Mouse (Mus musculus) right cerebral cortex, postnatal 14 days (tissue): ENCODE results near the gene Mus81.
"Not testable (repeated sequence)": the region's sequence is repeated elsewhere in the genome, so short reads cannot be mapped to it uniquely, and the experiment has no call there.

Experiments
- DNase-seq: peaks from one replicate; pipeline ENCODE4 v3.0.0; 2022

The Mus81 gene

GRCm38 (mm10) chr19:5487768-5488550 lies at the start of gene Mus81:
TSS of gene Mus81 (minus strand) at chr19:5488402.
- peak; percentile 97 for DNase-seq

DNA sequence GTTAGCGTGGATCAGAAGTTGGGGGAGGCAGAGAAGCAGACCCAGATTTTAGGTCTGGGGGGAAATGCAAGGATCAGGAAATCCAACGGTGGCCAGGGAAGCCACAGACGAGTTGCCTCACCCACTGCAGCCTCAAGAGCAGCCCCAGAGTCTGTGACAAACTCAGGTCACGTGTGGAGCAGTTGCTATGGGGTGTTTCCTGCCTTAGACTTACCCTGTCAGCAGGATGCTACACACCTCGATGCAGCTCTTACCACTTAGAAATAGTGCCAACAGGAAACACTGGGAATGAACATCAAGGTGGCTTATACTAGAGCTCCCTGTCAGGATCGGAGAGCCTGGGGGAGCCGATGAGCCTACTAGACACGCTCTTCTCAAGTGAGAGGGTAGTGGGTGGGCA lies 44.3 kb upstream of the Mus81 start:
- DNase-seq = no peak

DNA sequence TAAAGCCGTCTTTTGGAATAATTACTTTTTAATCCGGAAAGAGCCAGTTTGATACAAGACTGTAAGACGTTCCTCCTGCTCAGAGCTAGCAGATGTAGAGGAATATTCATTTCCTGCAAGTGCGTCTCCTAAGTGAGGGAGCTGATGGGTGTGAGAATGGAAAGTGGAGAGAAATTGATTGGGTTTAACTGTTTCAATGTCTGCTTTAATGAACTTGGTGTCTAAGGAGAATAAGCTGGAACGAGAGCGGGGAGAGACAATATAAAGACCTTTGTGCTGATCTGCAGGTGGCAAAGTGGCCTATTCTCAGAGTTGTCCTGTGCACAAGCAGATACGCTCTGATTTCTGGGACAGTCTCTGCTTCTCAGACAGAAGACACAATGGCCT lies 41.9 kb upstream of the Mus81 start:
- no peak for DNase-seq

- DNase-seq = peak; percentile 94
Measured at GRCm38 (mm10) chr19:5529325-5530137, 41.3 kb upstream of the Mus81 start.

- DNase-seq = no peak
Measured at GRCm38 (mm10) chr19:5525204-5525603, 37.0 kb upstream of the Mus81 start.

GRCm38 (mm10) chr19:5518721-5519120 lies 30.5 kb upstream of the Mus81 start:
- no peak for DNase-seq

- no peak for DNase-seq
Measured at GRCm38 (mm10) chr19:5516906-5517505, 28.8 kb upstream of the Mus81 start.

- no peak for DNase-seq
Measured at GRCm38 (mm10) chr19:5515840-5516777, 27.9 kb upstream of the Mus81 start.

DNA sequence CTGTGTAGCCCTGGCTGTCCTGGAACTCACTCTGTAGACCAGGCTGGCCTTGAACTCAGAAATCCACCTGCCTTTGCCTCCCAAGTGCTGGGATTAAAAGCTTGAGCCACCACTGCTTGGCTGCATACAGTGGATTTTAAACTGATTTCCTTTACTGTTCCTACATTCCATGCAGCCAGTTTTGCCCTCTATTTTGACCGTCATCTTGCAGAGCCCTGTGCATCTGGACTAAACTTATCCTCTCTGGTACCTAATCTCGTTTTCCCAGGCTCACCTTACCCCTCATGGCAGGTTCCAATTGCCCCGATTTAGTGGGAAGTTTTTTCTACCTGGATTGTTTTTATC lies 24.8 kb upstream of the Mus81 start:
- DNase-seq = no peak

DNA sequence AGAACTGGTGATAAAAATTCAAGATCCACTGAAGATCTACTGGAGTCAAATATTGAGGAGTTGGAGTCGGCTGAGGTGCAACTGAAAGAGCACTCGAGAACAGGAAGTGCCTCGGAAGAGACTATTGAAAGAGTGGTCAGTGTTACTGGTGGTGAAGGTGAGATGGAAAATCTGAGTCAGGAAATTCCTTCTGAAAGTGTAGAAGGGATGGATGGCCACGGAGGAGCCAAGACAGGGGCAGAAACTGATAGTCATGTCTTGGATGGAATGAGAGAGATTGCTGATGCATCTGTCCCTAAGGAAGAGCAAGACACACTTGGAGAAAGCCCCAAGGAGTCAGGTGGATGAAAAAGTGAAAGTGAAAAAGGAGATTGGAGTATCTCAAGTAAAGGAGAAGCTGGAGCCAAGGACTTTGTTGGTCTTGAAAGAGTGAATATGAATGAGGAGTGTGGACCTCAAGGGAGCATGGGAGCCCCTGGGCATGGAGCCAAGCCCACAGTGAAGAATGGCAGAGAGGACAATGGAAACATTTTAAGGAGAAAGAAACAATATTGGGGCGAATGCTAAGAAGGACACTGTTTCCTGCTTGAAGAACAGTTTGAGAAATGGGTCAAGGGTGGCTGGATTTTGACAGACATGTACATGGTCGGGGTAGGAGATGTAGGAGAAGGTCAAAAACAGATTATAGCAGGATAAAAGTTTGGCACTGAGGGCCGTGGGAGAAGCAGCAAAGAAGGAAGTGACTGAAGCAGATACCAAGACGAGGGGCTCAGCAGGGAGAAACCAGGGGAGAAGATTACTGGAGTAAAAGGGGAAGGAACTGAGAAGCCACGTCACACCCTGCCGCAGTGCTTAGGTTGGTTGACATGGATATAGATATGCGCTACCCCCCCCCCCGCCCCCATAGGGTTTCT lies 24.1 kb upstream of the Mus81 start:
- DNase-seq = no peak

DNA sequence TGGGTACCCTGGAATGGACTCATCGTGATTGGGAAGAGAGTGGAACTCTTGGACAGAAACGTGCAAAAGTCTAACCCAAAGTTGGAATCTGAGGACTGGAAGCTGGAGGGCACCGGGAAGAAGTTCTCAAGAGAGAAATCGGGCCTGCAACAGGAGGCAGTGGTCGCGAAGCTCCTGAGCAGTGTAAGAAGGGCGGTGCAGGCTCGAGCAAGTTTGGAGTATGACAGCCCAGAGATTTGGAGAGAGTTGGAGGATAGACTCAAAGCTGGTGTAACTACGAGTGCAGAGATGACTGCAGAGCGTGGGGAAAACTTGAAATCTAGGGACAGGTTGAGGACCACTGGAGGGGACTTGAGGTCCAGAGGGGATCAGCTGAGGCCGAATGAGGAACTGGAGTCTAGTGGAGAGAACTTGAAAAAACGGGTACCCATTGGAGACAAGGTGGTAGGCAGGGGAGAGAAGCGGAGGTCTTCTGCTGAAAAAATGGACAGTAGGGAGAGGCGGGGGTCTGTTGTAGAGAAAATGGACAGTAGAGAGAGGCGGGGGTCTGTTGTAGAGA lies 23.0 kb upstream of the Mus81 start:
- no peak for DNase-seq

DNA sequence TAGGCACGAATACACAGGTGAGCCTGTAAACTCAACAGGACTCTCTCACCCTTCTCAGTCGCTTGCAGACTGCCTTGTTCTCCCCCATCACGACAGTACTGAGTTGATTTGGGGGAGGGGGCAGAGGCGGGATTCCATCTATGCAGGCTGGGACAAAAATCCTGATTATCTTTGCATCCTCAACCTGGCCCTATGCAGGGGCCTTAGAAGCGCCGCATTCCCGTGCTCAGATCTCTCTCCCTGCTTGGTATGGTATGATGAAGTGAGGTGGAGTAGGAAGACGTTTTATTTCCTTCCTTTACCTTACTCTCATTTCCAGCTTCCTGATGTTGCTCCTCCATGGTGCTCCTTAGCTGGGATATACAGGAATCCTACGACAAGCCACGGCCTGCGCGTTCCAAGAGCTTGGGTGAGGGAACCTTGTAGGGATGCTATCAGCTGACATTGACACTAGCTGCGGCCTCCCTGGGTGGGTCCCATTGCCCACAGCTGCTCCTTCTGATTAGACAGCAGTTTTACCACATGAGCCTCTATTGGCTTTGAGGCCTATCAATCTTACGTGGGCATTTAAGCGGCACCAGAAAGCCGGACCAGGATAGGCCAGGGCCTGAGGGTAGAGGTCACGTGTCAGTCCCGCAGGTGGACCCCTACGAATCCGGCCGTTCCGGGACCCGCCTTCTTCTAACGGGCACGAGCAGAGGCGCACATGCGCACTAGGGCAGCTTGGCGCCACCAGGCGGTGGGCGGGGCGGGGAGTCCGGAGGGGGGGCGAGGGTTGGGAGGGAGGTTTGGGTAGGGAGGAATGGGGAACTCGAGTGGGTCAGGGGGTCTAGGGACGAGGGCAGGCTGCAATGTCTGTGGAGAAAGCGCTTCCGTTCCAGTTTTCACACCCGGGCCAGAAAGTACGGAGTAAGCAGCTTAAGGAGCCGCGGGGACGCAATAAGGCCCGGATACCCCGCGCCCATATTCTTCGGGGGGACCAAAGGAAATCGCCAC lies 22.1 kb upstream of the Mus81 start, which contains the start of gene Snx32:
Gene Snx32 (minus strand): TSS at position 508 of the 996 bp plus-strand sequence.
- DNase-seq = peak; percentile 99

GRCm38 (mm10) chr19:5503687-5504086 lies 15.5 kb upstream of the Mus81 start, which contains the start of gene 1700020D05Rik:
TSS of gene 1700020D05Rik (minus strand) at chr19:5503787.
- no peak for DNase-seq

- DNase-seq = no peak
Measured at GRCm38 (mm10) chr19:5500330-5500875, 12.2 kb upstream of the Mus81 start.

DNA sequence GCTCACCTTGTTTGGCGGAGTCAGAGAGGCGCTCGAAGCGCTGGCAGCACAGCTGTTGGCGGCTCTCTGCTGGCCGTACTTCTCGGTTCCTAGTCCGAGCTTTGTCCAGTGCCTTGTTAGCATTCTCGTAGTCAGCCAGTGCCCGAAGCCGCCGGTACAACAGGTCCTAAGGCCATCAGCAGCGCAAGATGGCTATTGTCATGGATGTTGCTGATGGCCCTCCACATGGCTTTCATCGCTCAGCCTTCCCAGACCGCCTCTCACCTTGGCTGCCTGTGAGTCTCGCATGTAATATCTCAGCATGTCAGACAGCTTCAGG lies 7.8 kb upstream of the Mus81 start:
- no peak for DNase-seq

DNA sequence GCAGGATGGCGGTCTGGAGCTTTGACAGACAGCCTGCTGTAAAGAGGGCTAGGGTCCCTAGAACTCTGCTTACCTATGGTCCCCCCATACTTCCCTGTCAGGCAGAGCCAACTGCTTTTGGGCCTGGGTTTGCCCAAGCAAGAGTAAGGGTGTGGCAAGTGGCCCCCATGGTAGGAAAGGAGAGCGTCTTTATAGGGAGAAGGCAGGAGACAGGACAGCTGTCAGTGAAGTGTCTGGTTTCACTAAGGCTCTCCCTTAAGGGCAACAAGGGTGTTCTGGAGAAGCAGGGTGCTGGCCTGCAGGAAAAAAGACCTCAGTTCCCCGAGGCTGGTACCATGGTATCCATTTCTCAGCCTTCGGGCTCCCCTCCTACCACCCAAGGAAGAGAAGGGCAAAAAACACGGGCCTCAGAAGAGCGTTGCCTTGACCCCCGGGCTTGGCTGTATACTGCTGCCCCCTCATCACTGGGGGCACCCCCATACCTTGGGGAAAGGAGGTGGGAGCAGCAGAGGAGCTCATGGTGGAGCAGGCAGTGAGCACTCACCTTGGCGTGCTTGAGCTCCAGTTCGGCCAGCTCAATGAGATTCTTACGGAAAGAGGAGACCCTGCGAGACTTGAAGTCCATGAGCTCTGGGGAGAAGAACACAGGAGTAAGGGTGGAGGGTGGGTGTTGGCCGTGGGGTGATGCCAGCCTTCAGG lies 7.3 kb upstream of the Mus81 start:
- DNase-seq = no peak

DNA sequence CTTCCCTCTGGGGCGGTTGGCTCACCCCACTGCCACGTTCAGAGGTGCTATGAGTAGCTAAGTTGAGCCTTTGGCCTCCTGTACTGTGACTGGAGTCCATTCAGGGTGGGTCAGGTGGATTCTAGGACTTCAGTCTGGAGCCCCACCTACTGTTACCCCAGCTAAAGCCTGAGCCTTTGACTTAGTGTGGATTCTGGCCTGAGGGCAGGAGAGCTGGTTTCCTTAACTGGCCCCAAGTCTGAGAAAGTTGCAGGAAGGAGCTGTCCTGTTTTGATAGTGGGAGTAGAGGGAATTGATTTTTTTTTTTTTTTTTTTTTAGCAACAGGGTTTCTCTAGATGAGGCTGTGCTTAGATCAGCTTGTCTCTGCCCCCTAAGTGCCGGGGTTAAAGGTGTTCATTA lies 6.1 kb upstream of the Mus81 start:
- DNase-seq = no peak

DNA sequence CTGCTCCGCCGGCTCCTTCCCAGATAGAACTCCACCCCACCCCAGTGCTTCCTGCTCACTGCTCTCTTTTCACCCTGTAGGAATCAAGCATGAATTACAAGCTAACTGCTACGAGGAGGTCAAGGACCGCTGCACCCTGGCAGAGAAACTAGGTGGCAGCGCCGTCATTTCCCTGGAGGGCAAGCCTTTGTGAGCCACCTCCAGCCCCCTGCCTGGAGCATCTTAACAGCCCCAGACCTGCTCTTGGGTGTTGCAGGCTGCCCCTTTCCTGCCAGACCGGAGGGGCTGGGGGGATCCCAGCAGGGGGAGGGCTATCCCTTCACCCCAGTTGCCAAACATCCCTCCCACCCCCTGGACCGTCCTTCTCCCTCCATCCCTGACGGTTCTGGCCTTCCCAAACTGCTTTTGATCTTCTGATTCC lies 5.1 kb upstream of the Mus81 start:
- not testable (repeated sequence) for DNase-seq

GRCm38 (mm10) chr19:5492641-5493040 lies 4.4 kb upstream of the Mus81 start:
- DNase-seq = no peak
